Mouse (Mus musculus) embryonic fibroblast, embryonic 13.5 days (primary cell): ENCODE data around the gene Mapt. TPM values are rescaled to one million over a fixed set of nuclear protein-coding genes. Genes with fewer than 3 reads are reported as not detected.

Experiments used
- H3K27ac ChIP-seq: 2 replicates; pipeline ENCODE4 v1.5.1; 2012; ENCODE audit warnings: low read length, control low read depth, inconsistent platforms; ENCODE audit not compliant: insufficient read depth
- H3K4me1 ChIP-seq: 2 replicates; pipeline ENCODE4 v1.6.1; 2011; ENCODE audit warnings: low read length; ENCODE audit not compliant: control insufficient read depth, insufficient read depth
- H3K4me3 ChIP-seq: 2 replicates; pipeline ENCODE4 v1.5.1; 2011; ENCODE audit warnings: mild to moderate bottlenecking, control low read depth, low read length; ENCODE audit not compliant: insufficient read depth
- CTCF ChIP-seq: IDR thresholded peaks from 2 replicates; pipeline ENCODE4 v1.5.1; 2011; ENCODE audit warnings: mild to moderate bottlenecking, control low read depth, low read length, moderate library complexity, borderline replicate concordance; ENCODE audit not compliant: insufficient read depth
- POLR2A ChIP-seq: IDR thresholded peaks from 2 replicates; pipeline ENCODE4 v1.6.1; 2011; ENCODE audit warnings: low read depth, mild to moderate bottlenecking, control low read depth, low read length, moderate library complexity
- polyA plus RNA-seq: library from polyadenylated mRNA; stranded (reverse); fragments of >200 nt; gene quantifications from 2 replicates; pipeline ENCODE4 v1.2.4, GENCODE M21; 2011; ENCODE audit warnings: low read depth; ENCODE audit not compliant: missing spikeins, insufficient read length

Gene Mapt
- polyA plus RNA-seq, 1 experiment: 0.26 TPM

GRCm38 (mm10) chr11:104306483-104306882, 75.3 kb downstream of the Mapt start:
- H3K4me3 ChIP-seq: no peak overlapping the region
- TF ChIP-seq POLR2A: no peak
- no peak for TF ChIP-seq CTCF
- H3K27ac ChIP-seq: no peak overlapping the region
- H3K4me1 ChIP-seq: peaks cover 6% of the 10 kb centered on the region; the same call in 1 of the 2 replicates

DNA sequence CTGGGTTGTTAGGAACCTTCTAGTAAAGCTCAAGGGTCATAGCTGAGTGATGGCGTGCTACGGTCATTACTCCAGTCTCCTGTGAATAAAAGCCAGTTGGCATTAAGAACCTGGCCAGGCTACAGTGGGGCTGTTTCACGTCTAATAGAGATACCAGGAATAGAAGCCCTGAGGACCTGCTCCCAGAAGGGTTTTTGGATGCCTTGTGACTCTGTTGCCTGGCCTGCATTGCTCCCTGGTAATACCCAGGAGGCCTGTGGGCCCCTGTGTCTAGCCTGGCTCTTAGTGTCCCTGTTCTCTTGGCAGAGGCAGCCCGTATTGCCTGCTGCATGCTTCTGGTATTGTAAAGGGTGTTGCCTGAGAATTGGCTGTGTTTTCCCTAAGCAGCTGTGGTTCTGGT, 75.9 kb downstream of the Mapt start:
- H3K4me3 ChIP-seq: no peak overlapping the region
- peaks cover 6% of the 10 kb centered on the region; the same call in 1 of the 2 replicates for H3K4me1 ChIP-seq
- H3K27ac ChIP-seq: no peak overlapping the region
- TF ChIP-seq CTCF (no peak), POLR2A (no peak)

DNA sequence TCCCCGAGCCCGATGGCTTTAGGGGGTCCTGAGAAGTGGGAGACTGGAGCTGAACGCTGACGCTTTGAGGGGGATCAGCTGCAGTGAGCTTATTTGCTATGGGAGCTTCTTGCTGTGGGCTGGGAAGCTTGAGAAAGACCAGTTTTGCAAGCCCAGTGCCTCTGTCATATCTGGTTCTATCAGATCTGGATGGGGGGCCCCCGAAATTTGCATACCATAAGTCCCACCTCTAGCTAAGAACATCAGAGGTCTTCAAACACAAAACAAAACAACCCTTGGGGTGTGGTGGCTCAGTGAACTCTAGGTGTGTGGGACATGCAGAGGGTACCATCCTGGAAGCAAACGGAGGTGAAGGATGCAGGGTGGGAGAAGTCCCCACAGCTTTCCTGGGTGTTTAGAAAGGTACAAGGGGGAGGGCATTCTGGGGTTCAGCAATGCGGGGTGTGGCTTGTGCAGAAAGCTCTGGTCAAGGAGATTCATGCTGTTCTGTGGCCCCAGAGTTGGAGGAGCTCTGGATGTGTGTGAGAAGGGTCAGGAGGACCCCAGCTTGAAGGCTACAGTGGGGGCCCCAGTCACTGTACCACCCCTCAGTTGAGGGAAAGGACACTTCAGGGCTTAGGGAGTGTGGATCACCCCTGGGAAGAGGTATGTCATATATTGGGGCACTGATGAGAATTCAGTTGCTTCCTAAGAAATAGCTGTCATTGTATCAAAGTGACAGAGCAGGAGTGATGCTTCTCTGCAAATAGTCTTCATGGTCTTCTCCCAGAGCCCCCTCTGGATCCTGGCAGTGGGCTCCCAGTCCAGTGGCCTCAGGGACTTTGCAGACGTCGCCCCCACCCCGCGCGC, 78.4 kb downstream of the Mapt start:
- H3K4me1 ChIP-seq: no peaks in the 10 kb centered on the region
- H3K4me3 ChIP-seq: no peak overlapping the region
- H3K27ac ChIP-seq: no peak overlapping the region
- TF ChIP-seq POLR2A: no peak
- no peak for TF ChIP-seq CTCF

GRCm38 (mm10) chr11:104310226-104310887, 79.2 kb downstream of the Mapt start:
- H3K4me1 ChIP-seq: no peaks in the 10 kb centered on the region
- no peak overlapping the region for H3K27ac ChIP-seq
- H3K4me3 ChIP-seq: no peak overlapping the region
- TF ChIP-seq CTCF (no peak), POLR2A (no peak)

DNA sequence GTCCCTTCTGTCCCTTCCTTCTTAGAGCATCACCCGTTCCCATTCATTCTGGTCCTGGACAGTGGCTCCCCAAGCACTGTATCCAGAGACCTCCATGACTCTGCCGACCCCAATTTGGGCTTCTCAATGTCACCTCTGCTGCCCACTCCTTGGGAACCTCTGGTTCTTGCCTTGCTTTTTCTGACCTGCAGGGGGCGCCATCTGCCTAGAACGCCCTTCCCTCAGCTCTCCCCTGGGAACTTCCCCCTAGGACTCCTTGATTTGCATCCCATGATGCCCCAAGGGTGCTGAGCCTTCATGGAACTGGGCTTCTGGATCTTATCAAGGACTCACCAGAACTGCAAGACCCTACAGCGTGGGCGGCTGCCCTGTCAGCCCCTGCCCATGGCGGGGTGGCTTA, 80.5 kb downstream of the Mapt start:
- H3K4me3 ChIP-seq: no peak overlapping the region
- H3K4me1 ChIP-seq: no peaks in the 10 kb centered on the region
- TF ChIP-seq POLR2A (no peak), CTCF (no peak)
- no peak overlapping the region for H3K27ac ChIP-seq

- Histone ChIP-seq H3K4me1 (no peaks in the 10 kb centered on the region; the same call in 1 of the 2 replicates), H3K4me3 (no peak overlapping the region), H3K27ac (no peak overlapping the region)
- TF ChIP-seq POLR2A: no peak
- TF ChIP-seq CTCF: peak; percentile 92
These were observed 84.5 kb downstream of the Mapt start for GRCm38 (mm10) chr11:104315703-104316102.

- TF ChIP-seq POLR2A: no peak
- TF ChIP-seq CTCF: no peak
- Histone ChIP-seq H3K27ac (no peak overlapping the region), H3K4me3 (no peak overlapping the region), H3K4me1 (no peaks in the 10 kb centered on the region; the same call in 1 of the 2 replicates)
These were observed 85.7 kb downstream of the Mapt start for GRCm38 (mm10) chr11:104316685-104317400.

GRCm38 (mm10) chr11:104317631-104318030, 86.4 kb downstream of the Mapt start:
- no peaks in the 10 kb centered on the region; the same call in 1 of the 2 replicates for H3K4me1 ChIP-seq
- TF ChIP-seq POLR2A (no peak), CTCF (no peak)
- H3K27ac ChIP-seq: no peak overlapping the region
- H3K4me3 ChIP-seq: no peak overlapping the region

DNA sequence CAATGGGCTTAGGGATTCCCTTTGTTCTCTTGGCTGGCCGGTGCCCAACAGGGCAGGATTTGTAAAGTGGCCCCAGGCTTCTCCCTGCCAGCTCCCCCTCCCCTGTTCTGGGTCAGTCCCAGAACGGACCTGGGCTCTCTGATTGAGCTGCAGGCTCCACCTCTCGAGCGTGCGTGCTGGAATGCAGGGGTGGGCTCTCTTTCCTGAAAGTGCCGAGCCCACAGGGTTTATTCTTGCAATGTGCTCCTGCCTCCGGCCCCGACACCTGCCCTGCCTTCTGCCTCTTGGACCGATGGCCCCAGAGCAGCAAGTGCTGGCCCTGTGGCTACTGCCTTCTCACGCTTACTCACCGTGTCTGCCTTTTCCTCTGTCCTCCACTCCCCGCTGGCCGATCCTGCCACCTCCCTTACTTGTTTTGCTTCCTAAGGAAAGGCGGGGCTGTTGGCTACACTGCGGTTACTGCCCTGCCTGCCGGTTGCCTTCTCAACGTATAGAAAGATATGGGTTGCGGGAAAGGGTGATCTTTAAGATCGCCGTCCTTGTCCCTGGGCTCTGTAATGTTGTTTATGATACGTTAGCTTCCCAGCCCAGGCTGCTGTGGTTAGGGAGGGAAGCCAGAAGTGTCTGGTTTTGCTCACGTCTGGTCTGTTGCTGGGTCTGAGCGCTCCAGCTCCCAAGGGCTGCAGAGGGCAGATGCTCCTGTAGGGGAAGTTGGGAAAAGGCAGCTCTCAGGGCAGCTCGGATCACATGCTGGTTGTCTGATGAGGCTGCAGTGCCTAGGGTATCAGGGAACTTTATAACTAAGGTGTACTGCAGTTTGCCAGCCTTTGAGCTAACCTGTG, 88.0 kb downstream of the Mapt start:
- Histone ChIP-seq H3K27ac (no peak overlapping the region), H3K4me1 (no peaks in the 10 kb centered on the region; the same call in 1 of the 2 replicates), H3K4me3 (peak overlapping the region; percentile 12)
- no peak for TF ChIP-seq POLR2A
- TF ChIP-seq CTCF: no peak
